In genomic region chr7:127714816-127715215, GRCm38 (mm10) we compare ENCODE assay signal across 23 mouse cellular contexts. TPM values are rescaled to one million over a fixed set of nuclear protein-coding genes. Genes with fewer than 3 reads are reported as not detected.
"Had no signal": no experiment of that assay in that cellular context is flagged by ENCODE, and none has a peak within 500 bp of the region (broad histone marks: within the 10 kb centered on the region; RNA-seq: fewer than 3 reads in every experiment).

No protein-coding gene starts in this region.

- H3K27ac ChIP-seq: midbrain, embryonic 10.5 days; midbrain, embryonic 12.5 days; neural tube, embryonic 13.5 days; neural tube, embryonic 15.5 days had no signal

- DNase-seq: lung, embryonic 14.5 days; lung, postnatal 10 days; lung, postnatal 4 days; midbrain, embryonic 14.5 days; retina, postnatal 1 day; right cerebral cortex, adult 18-20 months; right cerebral cortex, postnatal 25 days; right cerebral cortex, postnatal 4 days; spleen, adult 18-20 months; thymus, adult 18-20 months; thymus, postnatal 14 days; thymus, postnatal 36 days had no signal

- H3K27me3 ChIP-seq: neural tube, embryonic 15.5 days had no signal

- H3K36me3 ChIP-seq: midbrain, embryonic 10.5 days; midbrain, embryonic 12.5 days; neural tube, embryonic 13.5 days; neural tube, embryonic 15.5 days had no signal

- H3K9ac ChIP-seq: lung, embryonic 14.5 days; midbrain, embryonic 12.5 days; neural tube, embryonic 13.5 days; neural tube, embryonic 15.5 days had no signal

- H3K9me3 ChIP-seq: midbrain, embryonic 10.5 days; midbrain, embryonic 12.5 days; neural tube, embryonic 13.5 days; neural tube, embryonic 15.5 days had no signal

- H3K4me2 ChIP-seq: lung, embryonic 14.5 days; midbrain, embryonic 12.5 days; neural tube, embryonic 13.5 days; neural tube, embryonic 15.5 days had no signal

- H3K4me3 ChIP-seq: midbrain, embryonic 10.5 days; midbrain, embryonic 12.5 days; myocyte; neural tube, embryonic 13.5 days; neural tube, embryonic 15.5 days had no signal

- ATAC-seq: midbrain, embryonic 16.5 days had no signal

RNA-seq across cellular contexts. Expression of gene Ctf2, which starts 17.1 kb away (rescaled TPM):
- total RNA-seq: megakaryocyte, adult 5-6 weeks; megakaryocyte-erythroid progenitor cell, adult 5-6 weeks had no signal
- polyA plus RNA-seq: lung, embryonic 14.5 days; neural tube, embryonic 11.5 days; neural tube, embryonic 13.5 days; small intestine, adult 2 months; thymus, postnatal 0 days had no signal
